Mouse (Mus musculus) hindbrain, embryonic 12.5 days (tissue): ENCODE results near the gene Tfb2m. TPM values are rescaled to one million over a fixed set of nuclear protein-coding genes. Genes with fewer than 3 reads are reported as not detected.

Experiments used
- ATAC-seq: fragments of 200-750 bp; cut with Nextera tagmentation; 2 replicates; pipeline ENCODE4 v1.8.0; 2017; ENCODE audit warnings: moderate TSS enrichment; ENCODE audit not compliant: low FRiP score
- H3K27ac ChIP-seq: fragments of 300-500 bp; sonication (generic); 2 replicates; pipeline ENCODE4 v1.5.1; 2016; ENCODE audit warnings: mild to moderate bottlenecking
- H3K27me3 ChIP-seq: fragments of 300-500 bp; sonication (generic); 2 replicates; pipeline ENCODE4 v1.6.1; 2016; ENCODE audit warnings: mild to moderate bottlenecking
- H3K36me3 ChIP-seq: fragments of 300-500 bp; sonication (generic); 2 replicates; pipeline ENCODE4 v1.6.1; 2016; ENCODE audit warnings: mild to moderate bottlenecking
- H3K4me1 ChIP-seq: fragments of 300-500 bp; sonication (generic); 2 replicates; pipeline ENCODE4 v1.6.1; 2016
- H3K4me2 ChIP-seq: fragments of 300-500 bp; sonication (generic); replicated peaks from 2 replicates; pipeline ENCODE4 v1.6.1; 2016; ENCODE audit warnings: mild to moderate bottlenecking
- H3K4me3 ChIP-seq: fragments of 300-500 bp; sonication (generic); 2 replicates; pipeline ENCODE4 v1.5.1; 2016; ENCODE audit warnings: mild to moderate bottlenecking
- H3K9ac ChIP-seq: fragments of 300-500 bp; sonication (generic); 2 replicates; pipeline ENCODE4 v1.6.1; 2016; ENCODE audit warnings: mild to moderate bottlenecking, moderate library complexity
- H3K9me3 ChIP-seq: fragments of 300-500 bp; sonication (generic); replicated peaks from 2 replicates; pipeline ENCODE4 v1.6.1; 2016; ENCODE audit warnings: mild to moderate bottlenecking
- WGBS: fragments of 180-500 bp; shearing (Covaris S2); methylation state at CpG from one replicate; pipeline ENCODE4 v1.1.7; 2016; 5-methylcytosine and 5-hydroxymethylcytosine counted together
- polyA plus RNA-seq: library from polyadenylated mRNA; unstranded; fragments of >200 nt; fragmentation: Nextera tagmentation; extraction: Ambion mirVana; gene quantifications from 2 replicates; pipeline ENCODE4 v1.2.1, GENCODE M21; 2016

The Tfb2m gene
- polyA plus RNA-seq, 1 experiment from 2014 or later: 30.0 TPM

- Histone ChIP-seq H3K4me1 (peaks cover 7% of the 10 kb centered on the region; the same call in 1 of the 2 replicates), H3K4me3 (no peak overlapping the region), H3K27me3 (no peaks in the 10 kb centered on the region), H3K4me2 (no peak overlapping the region), H3K9me3 (no peaks in the 10 kb centered on the region), H3K36me3 (peaks cover 14% of the 10 kb centered on the region), H3K9ac (no peak overlapping the region), H3K27ac (no peak overlapping the region)
- 84% methylated on average over 6 of the region's 6 CpGs for WGBS
- no peak for ATAC-seq
Measured at GRCm38 (mm10) chr1:179578625-179579024, 32.6 kb upstream of the Tfb2m start.

- Histone ChIP-seq H3K36me3 (no peaks in the 10 kb centered on the region), H3K4me2 (no peak overlapping the region), H3K4me3 (no peak overlapping the region), H3K4me1 (peaks cover 16% of the 10 kb centered on the region), H3K27ac (no peak overlapping the region), H3K9me3 (no peaks in the 10 kb centered on the region), H3K27me3 (no peaks in the 10 kb centered on the region), H3K9ac (no peak overlapping the region)
- WGBS: 84% methylated on average over 6 of the region's 6 CpGs
- no peak for ATAC-seq
Measured at GRCm38 (mm10) chr1:179573650-179574206, 27.7 kb upstream of the Tfb2m start.

- ATAC-seq: no peak
- no peak overlapping the region for H3K27ac ChIP-seq
Measured at GRCm38 (mm10) chr1:179571686-179572085, 25.6 kb upstream of the Tfb2m start.

GRCm38 (mm10) chr1:179570482-179570881 lies 24.4 kb upstream of the Tfb2m start:
- no peaks in the 10 kb centered on the region for H3K27me3 ChIP-seq
- no peak overlapping the region for H3K27ac ChIP-seq
- H3K4me2 ChIP-seq: no peak overlapping the region
- H3K9ac ChIP-seq: no peak overlapping the region
- 98% methylated on average over 1 of the region's 1 CpGs for WGBS
- peaks cover 31% of the 10 kb centered on the region for H3K4me1 ChIP-seq
- no peak overlapping the region for H3K4me3 ChIP-seq
- H3K36me3 ChIP-seq: no peaks in the 10 kb centered on the region
- ATAC-seq: no peak
- H3K9me3 ChIP-seq: no peaks in the 10 kb centered on the region

More at GRCm38 (mm10) chr1:179571686-179572085, 25.6 kb upstream of the Tfb2m start:
- H3K4me3 ChIP-seq: no peak overlapping the region
- peaks cover 31% of the 10 kb centered on the region for H3K4me1 ChIP-seq
- no peak overlapping the region for H3K4me2 ChIP-seq
- H3K36me3 ChIP-seq: no peaks in the 10 kb centered on the region
- no peaks in the 10 kb centered on the region for H3K27me3 ChIP-seq
- WGBS: 88% methylated on average over 4 of the region's 4 CpGs
- no peaks in the 10 kb centered on the region for H3K9me3 ChIP-seq
- no peak overlapping the region for H3K9ac ChIP-seq

- H3K27ac ChIP-seq: no peak overlapping the region
- no peaks in the 10 kb centered on the region for H3K9me3 ChIP-seq
- no peak overlapping the region for H3K9ac ChIP-seq
- no peak overlapping the region for H3K4me3 ChIP-seq
- H3K27me3 ChIP-seq: no peaks in the 10 kb centered on the region
- ATAC-seq: no peak
- peaks cover 24% of the 10 kb centered on the region for H3K4me1 ChIP-seq
- WGBS: 86% methylated on average over 4 of the region's 4 CpGs
- H3K4me2 ChIP-seq: no peak overlapping the region
- no peaks in the 10 kb centered on the region for H3K36me3 ChIP-seq
Measured at GRCm38 (mm10) chr1:179568690-179569398, 22.8 kb upstream of the Tfb2m start.

- Histone ChIP-seq H3K36me3 (no peaks in the 10 kb centered on the region), H3K4me3 (no peak overlapping the region), H3K27me3 (no peaks in the 10 kb centered on the region), H3K4me1 (peaks cover 33% of the 10 kb centered on the region), H3K27ac (peak overlapping the region; percentile 55), H3K4me2 (no peak overlapping the region), H3K9ac (no peak overlapping the region), H3K9me3 (no peaks in the 10 kb centered on the region)
- ATAC-seq: peak; percentile 75
- WGBS: 46% methylated on average over 7 of the region's 7 CpGs
Measured at GRCm38 (mm10) chr1:179567558-179567957, 21.5 kb upstream of the Tfb2m start.

GRCm38 (mm10) chr1:179563926-179564325 lies 17.9 kb upstream of the Tfb2m start:
- no peak overlapping the region for H3K27ac ChIP-seq
- H3K4me2 ChIP-seq: no peak overlapping the region
- no peak for ATAC-seq
- H3K4me3 ChIP-seq: no peak overlapping the region
- H3K27me3 ChIP-seq: no peaks in the 10 kb centered on the region
- H3K4me1 ChIP-seq: peaks cover 24% of the 10 kb centered on the region
- no peaks in the 10 kb centered on the region for H3K9me3 ChIP-seq
- no peaks in the 10 kb centered on the region for H3K36me3 ChIP-seq
- H3K9ac ChIP-seq: no peak overlapping the region
- 78% methylated on average over 5 of the region's 5 CpGs for WGBS

- Histone ChIP-seq H3K9ac (no peak overlapping the region), H3K27ac (no peak overlapping the region), H3K36me3 (no peaks in the 10 kb centered on the region), H3K4me2 (no peak overlapping the region), H3K4me1 (peaks cover 20% of the 10 kb centered on the region), H3K9me3 (no peaks in the 10 kb centered on the region), H3K4me3 (no peak overlapping the region), H3K27me3 (no peaks in the 10 kb centered on the region)
- ATAC-seq: no peak
- WGBS: 80% methylated on average over 4 of the region's 4 CpGs
Measured at GRCm38 (mm10) chr1:179563211-179563610, 17.1 kb upstream of the Tfb2m start.

- H3K27me3 ChIP-seq: no peaks in the 10 kb centered on the region
- 90% methylated on average over 6 of the region's 6 CpGs for WGBS
- peaks cover 9% of the 10 kb centered on the region; the same call in 1 of the 2 replicates for H3K4me1 ChIP-seq
- no peak overlapping the region for H3K4me3 ChIP-seq
- no peak overlapping the region for H3K9ac ChIP-seq
- ATAC-seq: no peak
- H3K27ac ChIP-seq: no peak overlapping the region
- H3K36me3 ChIP-seq: no peaks in the 10 kb centered on the region
- H3K4me2 ChIP-seq: no peak overlapping the region
- H3K9me3 ChIP-seq: no peaks in the 10 kb centered on the region
Measured at GRCm38 (mm10) chr1:179560845-179561430, 14.9 kb upstream of the Tfb2m start.

GRCm38 (mm10) chr1:179559446-179560194 lies 13.6 kb upstream of the Tfb2m start:
- H3K9ac ChIP-seq: no peak overlapping the region
- no peaks in the 10 kb centered on the region for H3K36me3 ChIP-seq
- no peak overlapping the region for H3K4me2 ChIP-seq
- no peak for ATAC-seq
- WGBS: 82% methylated on average over 11 of the region's 11 CpGs
- no peaks in the 10 kb centered on the region for H3K27me3 ChIP-seq
- H3K4me3 ChIP-seq: no peak overlapping the region
- H3K9me3 ChIP-seq: no peaks in the 10 kb centered on the region
- H3K4me1 ChIP-seq: peaks cover 9% of the 10 kb centered on the region; the same call in 1 of the 2 replicates
- no peak overlapping the region for H3K27ac ChIP-seq

- Histone ChIP-seq H3K4me1 (0 out of 2 replicates have a peak, but pooled peaks cover 2% of the 10 kb centered on the region), H3K4me3 (no peak overlapping the region), H3K4me2 (no peak overlapping the region), H3K27me3 (no peaks in the 10 kb centered on the region), H3K36me3 (no peaks in the 10 kb centered on the region), H3K27ac (no peak overlapping the region), H3K9me3 (no peaks in the 10 kb centered on the region), H3K9ac (no peak overlapping the region)
- ATAC-seq: no peak
- 91% methylated on average over 3 of the region's 3 CpGs for WGBS
Measured at GRCm38 (mm10) chr1:179556921-179557320, 10.9 kb upstream of the Tfb2m start.

GRCm38 (mm10) chr1:179553949-179554347 lies 7.9 kb upstream of the Tfb2m start:
- ATAC-seq: no peak
- no peak overlapping the region for H3K27ac ChIP-seq
- 0 out of 2 replicates have a peak, but pooled peaks cover 2% of the 10 kb centered on the region for H3K4me1 ChIP-seq
- 89% methylated on average over 4 of the region's 4 CpGs for WGBS
- no peaks in the 10 kb centered on the region for H3K36me3 ChIP-seq
- no peak overlapping the region for H3K4me3 ChIP-seq
- no peaks in the 10 kb centered on the region for H3K9me3 ChIP-seq
- no peak overlapping the region for H3K4me2 ChIP-seq
- H3K27me3 ChIP-seq: no peaks in the 10 kb centered on the region
- no peak overlapping the region for H3K9ac ChIP-seq
